ENCODE assay signal across 14 mouse cellular contexts in genomic region chr10:17237918-17238850, GRCm38 (mm10).
DNase-seq lines count a peak whose midpoint lies in the region; ATAC-seq and TF ChIP-seq lines count a peak whose summit lies in the region.
"Had no signal": no experiment of that assay in that cellular context is flagged by ENCODE, and none has a peak within 500 bp of the region (broad histone marks: within the 10 kb centered on the region; RNA-seq: fewer than 3 reads in every experiment).

No protein-coding gene starts in this region.

- TF ChIP-seq CTCF in midbrain, postnatal 0 days (IDR thresholded peaks at IDR 0.05), result no peak

- peak overlapping the region; percentile 84 for H3K27ac ChIP-seq in midbrain, embryonic 10.5 days (replicated peaks)
- H3K27ac ChIP-seq in midbrain, postnatal 0 days (ENCODE audit: low read depth, low read length), result no peak overlapping the region
- peak overlapping the region; percentile 51; the same call in 1 of the 2 replicates for H3K27ac ChIP-seq in embryonic facial prominence, embryonic 10.5 days (replicated peaks)
- no peak overlapping the region for H3K27ac ChIP-seq in hindbrain, embryonic 15.5 days (replicated peaks)
- H3K27ac ChIP-seq in neural tube, embryonic 14.5 days (ENCODE audit: low read depth, low read length), result no peak overlapping the region
- no peak overlapping the region for H3K27ac ChIP-seq in intestine, embryonic 16.5 days (ENCODE audit: low read length)
- H3K27ac ChIP-seq: embryonic facial prominence, embryonic 12.5 days; heart, embryonic 10.5 days; limb, embryonic 15.5 days; stomach, embryonic 15.5 days had no signal

- no peak overlapping the region for H3K9ac ChIP-seq in midbrain, postnatal 0 days (replicated peaks; ENCODE audit: low read length, poor library complexity, severe bottlenecking)
- H3K9ac ChIP-seq in hindbrain, embryonic 15.5 days, result no peak overlapping the region
- no peak overlapping the region for H3K9ac ChIP-seq in neural tube, embryonic 14.5 days (replicated peaks; ENCODE audit: low read depth, low read length)
- no peak overlapping the region for H3K9ac ChIP-seq in intestine, embryonic 16.5 days (ENCODE audit: low read depth, low read length)
- H3K9ac ChIP-seq: embryonic facial prominence, embryonic 12.5 days; limb, embryonic 15.5 days; stomach, embryonic 15.5 days had no signal

- no peak for ATAC-seq in midbrain, postnatal 0 days (ENCODE audit: low FRiP score)
- peak; percentile 68; the same call in 1 of the 2 replicates for ATAC-seq in hindbrain, embryonic 15.5 days (ENCODE audit: low FRiP score, low read depth)
- ATAC-seq in neural tube, embryonic 14.5 days (ENCODE audit: low read depth), result peak; percentile 70
- no peak for ATAC-seq in intestine, embryonic 16.5 days
- ATAC-seq in inflammation-experienced regulatory T-cells, adult 6 months, result no peak
- ATAC-seq: activated CD4-positive, CD25-positive, alpha-beta regulatory T cell, adult 4 months had no signal

- H3K4me1 ChIP-seq in midbrain, embryonic 10.5 days, result peaks cover 50% of the 10 kb centered on the region
- 0 out of 2 replicates have a peak, but pooled peaks cover 2% of the 10 kb centered on the region for H3K4me1 ChIP-seq in midbrain, postnatal 0 days (ENCODE audit: insufficient read depth, low read length)
- H3K4me1 ChIP-seq in embryonic facial prominence, embryonic 10.5 days, result peaks cover 31% of the 10 kb centered on the region
- H3K4me1 ChIP-seq in hindbrain, embryonic 15.5 days (replicated peaks), result peaks cover 36% of the 10 kb centered on the region
- peaks cover 9% of the 10 kb centered on the region for H3K4me1 ChIP-seq in neural tube, embryonic 14.5 days (ENCODE audit: control insufficient read depth, insufficient read depth, low read length)
- peaks cover 3% of the 10 kb centered on the region for H3K4me1 ChIP-seq in intestine, embryonic 16.5 days (ENCODE audit: control insufficient read depth, insufficient read depth, low read length)
- H3K4me1 ChIP-seq: stomach, embryonic 15.5 days had no signal

- peak; percentile 64 for DNase-seq in midbrain, embryonic 10.5 days (ENCODE audit: low spot score)
- no peak for DNase-seq in midbrain, postnatal 0 days (ENCODE audit: low spot score)
- peak; percentile 34 for DNase-seq in embryonic facial prominence, embryonic 10.5 days (ENCODE audit: low spot score)
- no peak for DNase-seq in heart, adult 11 months

- no peak overlapping the region for H3K4me3 ChIP-seq in midbrain, embryonic 10.5 days
- no peak overlapping the region for H3K4me3 ChIP-seq in midbrain, postnatal 0 days (ENCODE audit: low read depth, low read length)
- no peak overlapping the region for H3K4me3 ChIP-seq in embryonic facial prominence, embryonic 10.5 days
- H3K4me3 ChIP-seq in hindbrain, embryonic 15.5 days, result no peak overlapping the region
- no peak overlapping the region for H3K4me3 ChIP-seq in neural tube, embryonic 14.5 days (ENCODE audit: low read depth, low read length)
- no peak overlapping the region for H3K4me3 ChIP-seq in intestine, embryonic 16.5 days (ENCODE audit: low read length)
- H3K4me3 ChIP-seq: embryonic facial prominence, embryonic 12.5 days; heart, embryonic 10.5 days; limb, embryonic 15.5 days; myocyte; stomach, embryonic 15.5 days had no signal

- no peaks in the 10 kb centered on the region for H3K27me3 ChIP-seq in midbrain, embryonic 10.5 days (ENCODE audit: low read depth, poor library complexity, severe bottlenecking)
- no peaks in the 10 kb centered on the region for H3K27me3 ChIP-seq in midbrain, postnatal 0 days (ENCODE audit: insufficient read depth, low read length)
- no peaks in the 10 kb centered on the region; the same call in 1 of the 2 replicates for H3K27me3 ChIP-seq in embryonic facial prominence, embryonic 10.5 days (replicated peaks; ENCODE audit: low read depth, poor library complexity, severe bottlenecking)
- H3K27me3 ChIP-seq in hindbrain, embryonic 15.5 days, result no peaks in the 10 kb centered on the region
- no peaks in the 10 kb centered on the region for H3K27me3 ChIP-seq in neural tube, embryonic 14.5 days (ENCODE audit: control insufficient read depth, insufficient read depth, low read length)
- H3K27me3 ChIP-seq in intestine, embryonic 16.5 days (replicated peaks; ENCODE audit: control insufficient read depth, insufficient read depth, low read length), result no peaks in the 10 kb centered on the region
- H3K27me3 ChIP-seq: embryonic facial prominence, embryonic 12.5 days; limb, embryonic 15.5 days; stomach, embryonic 15.5 days had no signal

- WGBS in midbrain, embryonic 10.5 days, result 71% methylated on average over 12 of the region's 12 CpGs
- WGBS in midbrain, postnatal 0 days, result 41% methylated on average over 12 of the region's 12 CpGs
- 78% methylated on average over 12 of the region's 12 CpGs for WGBS in embryonic facial prominence, embryonic 10.5 days
- 30% methylated on average over 12 of the region's 12 CpGs for WGBS in hindbrain, embryonic 15.5 days
- 35% methylated on average over 12 of the region's 12 CpGs for WGBS in neural tube, embryonic 14.5 days
- WGBS in intestine, embryonic 16.5 days, result 74% methylated on average over 12 of the region's 12 CpGs

- no peaks in the 10 kb centered on the region for H3K36me3 ChIP-seq in midbrain, embryonic 10.5 days
- H3K36me3 ChIP-seq in midbrain, postnatal 0 days (ENCODE audit: insufficient read depth, low read length), result no peaks in the 10 kb centered on the region
- no peaks in the 10 kb centered on the region for H3K36me3 ChIP-seq in embryonic facial prominence, embryonic 10.5 days (replicated peaks)
- H3K36me3 ChIP-seq in hindbrain, embryonic 15.5 days, result no peaks in the 10 kb centered on the region
- H3K36me3 ChIP-seq in neural tube, embryonic 14.5 days (ENCODE audit: control insufficient read depth, insufficient read depth, low read length), result no peaks in the 10 kb centered on the region
- no peaks in the 10 kb centered on the region for H3K36me3 ChIP-seq in intestine, embryonic 16.5 days (ENCODE audit: control insufficient read depth, insufficient read depth, low read length)
- H3K36me3 ChIP-seq: embryonic facial prominence, embryonic 12.5 days; heart, embryonic 10.5 days; limb, embryonic 15.5 days; stomach, embryonic 15.5 days had no signal

- H3K4me2 ChIP-seq in midbrain, postnatal 0 days (ENCODE audit: low read depth, low read length, poor library complexity, severe bottlenecking), result no peak overlapping the region; the same call in 1 of the 2 replicates
- H3K4me2 ChIP-seq in hindbrain, embryonic 15.5 days, result peak overlapping the region; percentile 36; the same call in 1 of the 2 replicates
- H3K4me2 ChIP-seq in neural tube, embryonic 14.5 days (ENCODE audit: low read depth, low read length), result no peak overlapping the region
- no peak overlapping the region for H3K4me2 ChIP-seq in intestine, embryonic 16.5 days (ENCODE audit: low read depth, low read length)
- H3K4me2 ChIP-seq: embryonic facial prominence, embryonic 12.5 days; limb, embryonic 15.5 days; stomach, embryonic 15.5 days had no signal

- no peaks in the 10 kb centered on the region for H3K9me3 ChIP-seq in midbrain, embryonic 10.5 days (replicated peaks)
- H3K9me3 ChIP-seq in midbrain, postnatal 0 days (ENCODE audit: low read length), result no peaks in the 10 kb centered on the region
- H3K9me3 ChIP-seq in embryonic facial prominence, embryonic 10.5 days, result no peaks in the 10 kb centered on the region
- H3K9me3 ChIP-seq in hindbrain, embryonic 15.5 days, result no peaks in the 10 kb centered on the region
- H3K9me3 ChIP-seq in neural tube, embryonic 14.5 days (ENCODE audit: control insufficient read depth, low read length), result no peaks in the 10 kb centered on the region
- no peaks in the 10 kb centered on the region for H3K9me3 ChIP-seq in intestine, embryonic 16.5 days (ENCODE audit: control insufficient read depth, low read length)
- H3K9me3 ChIP-seq: embryonic facial prominence, embryonic 12.5 days; heart, embryonic 10.5 days; limb, embryonic 15.5 days; stomach, embryonic 15.5 days had no signal

Comparison
In these comparisons a context has a peak if more than half of its experiments do, and no peak if none do; other contexts are left out.
1. DNase-seq: peak in midbrain, embryonic 10.5 days (single experiment) and embryonic facial prominence, embryonic 10.5 days (single experiment); none in midbrain, postnatal 0 days (single experiment) and heart, adult 11 months (single experiment).
2. H3K27ac ChIP-seq: peak in midbrain, embryonic 10.5 days (single experiment) and embryonic facial prominence, embryonic 10.5 days (single experiment); none in midbrain, postnatal 0 days (single experiment), hindbrain, embryonic 15.5 days (single experiment), neural tube, embryonic 14.5 days (single experiment) and intestine, embryonic 16.5 days (single experiment).
3. ATAC-seq: peak in hindbrain, embryonic 15.5 days (single experiment) and neural tube, embryonic 14.5 days (single experiment); none in midbrain, postnatal 0 days (single experiment), intestine, embryonic 16.5 days (single experiment) and inflammation-experienced regulatory T-cells, adult 6 months (single experiment).